9 mouse cellular contexts compared by ENCODE assay signal in the genomic region with DNA sequence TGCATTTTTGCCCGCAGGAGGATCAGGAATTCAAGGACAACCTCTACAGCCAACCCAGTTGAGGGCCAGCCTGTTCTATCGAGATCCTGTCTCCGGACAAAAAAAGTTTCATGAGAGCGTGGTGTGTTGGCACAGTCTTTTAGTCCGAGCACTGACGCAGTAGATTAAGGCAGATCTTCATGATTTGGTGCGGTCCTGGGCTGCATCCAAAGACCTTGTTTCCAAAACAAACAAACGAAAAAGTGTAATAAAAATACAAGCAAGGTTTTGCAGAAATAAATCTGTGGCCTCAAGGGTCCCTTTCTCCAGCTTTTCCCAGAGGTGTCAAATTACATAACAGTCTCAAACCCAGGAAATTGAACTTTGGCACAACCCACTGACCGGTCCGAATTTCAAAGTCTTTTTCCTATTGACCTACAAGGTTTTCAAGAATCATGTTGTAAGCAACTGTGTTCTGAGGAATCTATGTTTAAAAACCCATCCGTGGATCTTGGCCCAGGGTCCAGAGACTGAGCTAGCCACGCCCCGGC. TPM values are rescaled to one million over a fixed set of nuclear protein-coding genes. Genes with fewer than 3 reads are reported as not detected.
DNase-seq lines count a peak whose midpoint lies in the region; ATAC-seq and TF ChIP-seq lines count a peak whose summit lies in the region.
"Had no signal": no experiment of that assay in that cellular context is flagged by ENCODE, and none has a peak within 500 bp of the region (broad histone marks: within the 10 kb centered on the region; RNA-seq: fewer than 3 reads in every experiment).

No protein-coding gene starts in this region.

- intact Hi-C loops in heart, adult 2 months (cut with DNase I), result loop anchor here (2.0 to 10.0 kb wide), 5 partner anchors 71 to 431 kb away; a partner anchor contains a TSS

- no peak for TF ChIP-seq POLR2A in heart, adult 2 months (IDR thresholded peaks at IDR 0.05; ENCODE audit: insufficient read depth, low read depth, low read length)
- TF ChIP-seq POLR2A in MEL (IDR thresholded peaks at IDR 0.05; ENCODE audit: control insufficient read depth in 1 of 2, insufficient read depth in 1 of 2, low read depth in 1 of 2, low read length in 2 of 2, poor library complexity in 1 of 2), result no peak

- H3K36me3 ChIP-seq in heart, adult 2 months (ENCODE audit: control insufficient read depth, insufficient read depth, low read length), result peaks cover 3% of the 10 kb centered on the region; the same call in 1 of the 2 replicates
- H3K36me3 ChIP-seq in MEL (ENCODE audit: control insufficient read depth in 1 of 2, insufficient read depth in 2 of 2, low read length in 2 of 2), result peaks cover 5 to 18% of the 10 kb centered on the region in 2 experiments
- peaks cover 37% of the 10 kb centered on the region for H3K36me3 ChIP-seq in heart, postnatal 0 days (replicated peaks; ENCODE audit: control insufficient read depth, insufficient read depth, low read length)
- peaks cover 41% of the 10 kb centered on the region for H3K36me3 ChIP-seq in liver, embryonic 13.5 days

- peaks cover 11% of the 10 kb centered on the region for H3K4me1 ChIP-seq in heart, adult 2 months (ENCODE audit: control insufficient read depth, insufficient read depth, low read length)
- H3K4me1 ChIP-seq in MEL (ENCODE audit: control insufficient read depth in 1 of 2, insufficient read depth in 2 of 2, low read length in 2 of 2), result peaks cover 0 to 28% of the 10 kb centered on the region in 2 experiments; a peak in 3 of 4 replicates
- peaks cover 20% of the 10 kb centered on the region for H3K4me1 ChIP-seq in heart, postnatal 0 days (ENCODE audit: control insufficient read depth, insufficient read depth)
- H3K4me1 ChIP-seq in liver, embryonic 13.5 days (replicated peaks), result peaks cover 75% of the 10 kb centered on the region

- H3K9me3 ChIP-seq in MEL (replicated peaks; ENCODE audit: insufficient read depth, low read length), result no peaks in the 10 kb centered on the region
- no peaks in the 10 kb centered on the region for H3K9me3 ChIP-seq in heart, postnatal 0 days (replicated peaks; ENCODE audit: control insufficient read depth, low read length)
- H3K9me3 ChIP-seq in liver, embryonic 13.5 days (replicated peaks), result no peaks in the 10 kb centered on the region

- H3K4me2 ChIP-seq in heart, postnatal 0 days (ENCODE audit: low read depth, low read length), result peak overlapping the region; percentile 56
- peak overlapping the region; percentile 68 for H3K4me2 ChIP-seq in liver, embryonic 13.5 days

- peaks cover 4% of the 10 kb centered on the region; the same call in 1 of the 2 replicates for H3K79me2 ChIP-seq in heart, adult 2 months (replicated peaks; ENCODE audit: control insufficient read depth, insufficient read depth, low read length)
- H3K79me2 ChIP-seq in MEL (ENCODE audit: control insufficient read depth, insufficient read depth, low read length, poor library complexity), result peaks cover 36% of the 10 kb centered on the region

- peak overlapping the region; percentile 68 for H3K4me3 ChIP-seq in heart, adult 2 months
- H3K4me3 ChIP-seq in MEL (ENCODE audit: control insufficient read depth in 1 of 2, insufficient read depth in 1 of 2, low read depth in 2 of 2, low read length in 2 of 2), result peak overlapping the region; percentile 58 to 66
- H3K4me3 ChIP-seq in heart, postnatal 0 days (ENCODE audit: low read depth, low read length), result peak overlapping the region; percentile 88
- H3K4me3 ChIP-seq in liver, embryonic 13.5 days (replicated peaks), result peak overlapping the region; percentile 98

- ATAC-seq in heart, postnatal 0 days (ENCODE audit: insufficient read depth, low read depth), result peak; percentile 4; the same call in 1 of the 2 replicates
- ATAC-seq in liver, embryonic 13.5 days (ENCODE audit: low read depth), result no peak

- no peak for TF ChIP-seq CTCF in heart, adult 2 months (IDR thresholded peaks at IDR 0.05)
- TF ChIP-seq CTCF in MEL (IDR thresholded peaks at IDR 0.05 in 2 of 3, conservative IDR thresholded peaks at IDR 0.05 in 1 of 3; ENCODE audit: control insufficient read depth in 1 of 3, insufficient read depth in 1 of 3, low read depth in 2 of 3, low read length in 3 of 3, poor library complexity in 1 of 3, severe bottlenecking in 1 of 3), result no peak
- TF ChIP-seq CTCF in heart, postnatal 0 days (IDR thresholded peaks at IDR 0.05; ENCODE audit: low read depth), result no peak

- no peak for TF ChIP-seq RAD21 in MEL (IDR thresholded peaks at IDR 0.05; ENCODE audit: low read depth, low read length)

- H3K27me3 ChIP-seq in heart, adult 2 months (ENCODE audit: control insufficient read depth, insufficient read depth, low read length), result no peaks in the 10 kb centered on the region
- no peaks in the 10 kb centered on the region for H3K27me3 ChIP-seq in MEL (ENCODE audit: control insufficient read depth in 1 of 2, insufficient read depth in 2 of 2, low read length in 2 of 2)
- no peaks in the 10 kb centered on the region for H3K27me3 ChIP-seq in heart, postnatal 0 days (ENCODE audit: control insufficient read depth, insufficient read depth, low read length)
- H3K27me3 ChIP-seq in liver, embryonic 13.5 days, result no peaks in the 10 kb centered on the region

- 2% methylated on average over 13 of the region's 13 CpGs for WGBS in heart, adult 2 months
- 6% methylated on average over 13 of the region's 13 CpGs for WGBS in heart, postnatal 0 days
- WGBS in liver, embryonic 13.5 days (ENCODE audit: insufficient replicate concordance), result 12% methylated on average over 13 of the region's 13 CpGs

- DNase-seq in heart, adult 2 months, result peak in 1 of 2 experiments; percentile 62
- no peak for DNase-seq in heart, adult 9 months (ENCODE audit: low spot score in 2 of 2)
- DNase-seq in MEL (ENCODE audit: low read depth, low spot score), result no peak
- DNase-seq in heart, postnatal 0 days (ENCODE audit: low spot score), result no peak
- DNase-seq in liver, embryonic 13.5 days, result no peak
- peak; percentile 82 for DNase-seq in testis, postnatal 14 days (ENCODE audit: low spot score)
- DNase-seq in frontal cortex, adult 2 months (ENCODE audit: extremely low spot score in 1 of 2, low spot score in 1 of 2), result no peak
- no peak for DNase-seq in thymus, postnatal 4 days

- H3K27ac ChIP-seq in heart, adult 2 months, result peak overlapping the region; percentile 89
- peak overlapping the region; percentile 69 for H3K27ac ChIP-seq in MEL (ENCODE audit: control insufficient read depth, low read depth, low read length)
- peak overlapping the region; percentile 95 for H3K27ac ChIP-seq in heart, postnatal 0 days (ENCODE audit: low read depth)
- peak overlapping the region; percentile 83 for H3K27ac ChIP-seq in liver, embryonic 13.5 days

- TF ChIP-seq EP300 in heart, adult 2 months (IDR thresholded peaks at IDR 0.05; ENCODE audit: insufficient read depth, low read depth, low read length), result no peak
- TF ChIP-seq EP300 in MEL (IDR thresholded peaks at IDR 0.05; ENCODE audit: low read depth in 1 of 2, low read length in 2 of 2), result no peak; a peak in 1 of 4 replicates
- no peak for TF ChIP-seq EP300 in heart, postnatal 0 days (IDR thresholded peaks at IDR 0.05; ENCODE audit: low read depth)

- peak overlapping the region; percentile 20; the same call in 1 of the 2 replicates for H3K9ac ChIP-seq in heart, adult 2 months (ENCODE audit: low read depth, low read length)
- H3K9ac ChIP-seq in MEL (ENCODE audit: control insufficient read depth, low read depth, low read length, poor library complexity, severe bottlenecking), result peak overlapping the region; percentile 59
- 0 out of 2 replicates have a peak overlapping the region, but pooled peaks have one; percentile 8 for H3K9ac ChIP-seq in heart, postnatal 0 days (replicated peaks; ENCODE audit: low read depth, low read length)
- peak overlapping the region; percentile 100 for H3K9ac ChIP-seq in liver, embryonic 13.5 days

RNA-seq across cellular contexts. Expression of a gene that starts 0.4 kb away (rescaled TPM):
- total RNA-seq in heart, adult 2 months (2021), result 1,000 to 10,000 TPM; 1,027 to 1,244 TPM
- 887 and 1,187 TPM in 2 replicates for polyA plus RNA-seq in heart, adult 2 months (2012; rRNA removed)
- 2,850 and 2,863 TPM in 2 replicates for total RNA-seq in MEL (2012; rRNA removed)
- polyA plus RNA-seq in MEL (2012; ENCODE audit: insufficient read depth in 1 of 2, insufficient read length in 2 of 2, low read depth in 1 of 2, low replicate concordance in 2 of 2, missing spikeins in 1 of 2), result 1,000 to 10,000 TPM; 3,442 to 4,586 TPM
- total RNA-seq in heart, postnatal 0 days (2014; rRNA removed; ENCODE audit: low replicate concordance), result 1,828 and 2,004 TPM in 2 replicates
- polyA plus RNA-seq in heart, postnatal 0 days (2015; fragmentation: Nextera tagmentation; extraction: Ambion mirVana), result 353 and 370 TPM in 2 replicates
- polyA plus RNA-seq in liver, embryonic 13.5 days (2015; fragmentation: Nextera tagmentation; extraction: Ambion mirVana), result 369 and 384 TPM in 2 replicates
- polyA plus RNA-seq in frontal cortex, adult 2 months (2012; rRNA removed), result 1,035 and 1,113 TPM in 2 replicates

RNA-seq across cellular contexts. Expression of a gene that starts 6.8 kb away (rescaled TPM):
- total RNA-seq in heart, adult 2 months (2021), result 10 to 100 TPM; 27.8 to 29.0 TPM
- polyA plus RNA-seq in heart, adult 2 months (2012; rRNA removed), result 30.6 and 35.5 TPM in 2 replicates
- total RNA-seq in MEL (2012; rRNA removed), result 42.3 and 49.2 TPM in 2 replicates
- polyA plus RNA-seq in MEL (2012; ENCODE audit: insufficient read depth in 1 of 2, insufficient read length in 2 of 2, low read depth in 1 of 2, low replicate concordance in 2 of 2, missing spikeins in 1 of 2), result 10 to 100 TPM in 1 of 2 experiments, not detected in 1; 79.1 TPM
- total RNA-seq in heart, postnatal 0 days (2014; rRNA removed; ENCODE audit: low replicate concordance), result 56.5 and 72.7 TPM in 2 replicates
- polyA plus RNA-seq in heart, postnatal 0 days (2015; fragmentation: Nextera tagmentation; extraction: Ambion mirVana), result 29.0 and 31.7 TPM in 2 replicates
- 19.3 and 20.9 TPM in 2 replicates for polyA plus RNA-seq in liver, embryonic 13.5 days (2015; fragmentation: Nextera tagmentation; extraction: Ambion mirVana)
- 75.3 and 76.8 TPM in 2 replicates for polyA plus RNA-seq in frontal cortex, adult 2 months (2012; rRNA removed)

RNA-seq across cellular contexts. Expression of a gene that starts 7.6 kb away (rescaled TPM):
- not detected for total RNA-seq in heart, adult 2 months (2021)
- polyA plus RNA-seq in heart, adult 2 months (2012; rRNA removed), result not detected in 2 replicates
- 0.13 and 0.31 TPM in 2 replicates for total RNA-seq in MEL (2012; rRNA removed)
- under 1 TPM in 1 of 2 experiments, not detected in 1; 0.42 TPM for polyA plus RNA-seq in MEL (2012; ENCODE audit: insufficient read depth in 1 of 2, insufficient read length in 2 of 2, low read depth in 1 of 2, low replicate concordance in 2 of 2, missing spikeins in 1 of 2)
- not detected in 2 replicates for total RNA-seq in heart, postnatal 0 days (2014; rRNA removed; ENCODE audit: low replicate concordance)
- 0.12 TPM in 1 of 2 replicates, not detected in the other for polyA plus RNA-seq in heart, postnatal 0 days (2015; fragmentation: Nextera tagmentation; extraction: Ambion mirVana)
- polyA plus RNA-seq in liver, embryonic 13.5 days (2015; fragmentation: Nextera tagmentation; extraction: Ambion mirVana), result 0.08 TPM in 1 of 2 replicates, not detected in the other
- not detected in 2 replicates for polyA plus RNA-seq in frontal cortex, adult 2 months (2012; rRNA removed)
- total RNA-seq: layer of hippocampus, postnatal 10 days had no signal

RNA-seq across cellular contexts. Expression of a gene that starts 8.3 kb away (rescaled TPM):
- 10 to 100 TPM; 14.1 to 16.5 TPM for total RNA-seq in heart, adult 2 months (2021)
- 22.3 and 23.3 TPM in 2 replicates for polyA plus RNA-seq in heart, adult 2 months (2012; rRNA removed)
- 19.5 and 21.0 TPM in 2 replicates for total RNA-seq in MEL (2012; rRNA removed)
- polyA plus RNA-seq in MEL (2012; ENCODE audit: insufficient read depth in 1 of 2, insufficient read length in 2 of 2, low read depth in 1 of 2, low replicate concordance in 2 of 2, missing spikeins in 1 of 2), result 10 to 100 TPM in 1 of 2 experiments, not detected in 1; 40.4 TPM
- 14.4 and 19.6 TPM in 2 replicates for total RNA-seq in heart, postnatal 0 days (2014; rRNA removed; ENCODE audit: low replicate concordance)
- 19.8 and 20.7 TPM in 2 replicates for polyA plus RNA-seq in heart, postnatal 0 days (2015; fragmentation: Nextera tagmentation; extraction: Ambion mirVana)
- polyA plus RNA-seq in liver, embryonic 13.5 days (2015; fragmentation: Nextera tagmentation; extraction: Ambion mirVana), result 23.5 and 23.8 TPM in 2 replicates
- 25.7 and 27.4 TPM in 2 replicates for polyA plus RNA-seq in frontal cortex, adult 2 months (2012; rRNA removed)

RNA-seq across cellular contexts. Expression of a gene that starts 25.9 kb away (rescaled TPM):
- 1 to 10 TPM; 8.7 to 8.8 TPM for total RNA-seq in heart, adult 2 months (2021)
- polyA plus RNA-seq in heart, adult 2 months (2012; rRNA removed), result 4.7 and 6.3 TPM in 2 replicates
- total RNA-seq in MEL (2012; rRNA removed), result not detected in 2 replicates
- polyA plus RNA-seq in MEL (2012; ENCODE audit: insufficient read depth in 1 of 2, insufficient read length in 2 of 2, low read depth in 1 of 2, low replicate concordance in 2 of 2, missing spikeins in 1 of 2), result not detected
- 30.5 and 35.2 TPM in 2 replicates for total RNA-seq in heart, postnatal 0 days (2014; rRNA removed; ENCODE audit: low replicate concordance)
- 13.0 and 14.2 TPM in 2 replicates for polyA plus RNA-seq in heart, postnatal 0 days (2015; fragmentation: Nextera tagmentation; extraction: Ambion mirVana)
- polyA plus RNA-seq in liver, embryonic 13.5 days (2015; fragmentation: Nextera tagmentation; extraction: Ambion mirVana), result not detected in 2 replicates
- polyA plus RNA-seq in frontal cortex, adult 2 months (2012; rRNA removed), result 0.18 and 0.23 TPM in 2 replicates

Comparison
In these comparisons a context has a peak if more than half of its experiments do, and no peak if none do; other contexts are left out.
1. H3K9ac ChIP-seq: peak in every context shown above with its lines; median percentile 100 in liver, embryonic 13.5 days; 59 in MEL; 20 in heart, adult 2 months; 8 in heart, postnatal 0 days.